Mouse (Mus musculus): Measurements from ENCODE around the gene Kdm7a. TPM values are rescaled to one million over a fixed set of nuclear protein-coding genes. Genes with fewer than 3 reads are reported as not detected.

The Kdm7a gene
- polyA plus RNA-seq, 1 experiment from 2014 or later = 8.5 TPM

DNA sequence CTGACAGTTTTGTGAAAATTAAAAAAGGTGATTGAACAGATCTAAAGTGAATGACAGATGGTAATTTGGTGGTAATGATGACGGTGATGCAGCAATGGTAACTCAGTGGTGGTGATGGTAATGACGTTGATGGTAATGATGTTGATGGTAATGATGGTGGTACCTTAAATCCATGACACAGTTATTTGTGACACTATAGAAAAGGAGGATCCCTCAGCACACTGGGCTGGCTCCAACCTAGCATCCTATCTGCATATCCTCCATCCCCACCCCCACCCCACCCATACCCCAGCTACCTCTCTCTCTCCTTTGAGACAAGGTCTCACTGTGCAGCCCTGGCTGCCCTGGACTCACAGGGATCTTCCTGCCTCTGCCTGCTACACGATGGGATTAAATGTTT is 34.4 kb upstream of the Kdm7a start:
- WGBS = 80% methylated on average over 3 of the region's 3 CpGs
- Histone ChIP-seq H3K9ac (ENCODE audit: low read depth, low read length) (no peak overlapping the region), H3K9me3 (ENCODE audit: control insufficient read depth, low read length) (no peaks in the 10 kb centered on the region), H3K27ac (ENCODE audit: low read depth, low read length) (no peak overlapping the region), H3K4me2 (no peak overlapping the region), H3K4me3 (ENCODE audit: low read depth, low read length) (no peak overlapping the region), H3K36me3 (ENCODE audit: control insufficient read depth, insufficient read depth, low read length) (no peaks in the 10 kb centered on the region), H3K4me1 (replicated peaks; ENCODE audit: control insufficient read depth, insufficient read depth, low read length) (no peaks in the 10 kb centered on the region), H3K27me3 (replicated peaks; ENCODE audit: control insufficient read depth, insufficient read depth, low read length) (no peaks in the 10 kb centered on the region)
- no peak for DNase-seq (ENCODE audit: low spot score)
- no peak for ATAC-seq (replicated peaks; ENCODE audit: low FRiP score)

DNA sequence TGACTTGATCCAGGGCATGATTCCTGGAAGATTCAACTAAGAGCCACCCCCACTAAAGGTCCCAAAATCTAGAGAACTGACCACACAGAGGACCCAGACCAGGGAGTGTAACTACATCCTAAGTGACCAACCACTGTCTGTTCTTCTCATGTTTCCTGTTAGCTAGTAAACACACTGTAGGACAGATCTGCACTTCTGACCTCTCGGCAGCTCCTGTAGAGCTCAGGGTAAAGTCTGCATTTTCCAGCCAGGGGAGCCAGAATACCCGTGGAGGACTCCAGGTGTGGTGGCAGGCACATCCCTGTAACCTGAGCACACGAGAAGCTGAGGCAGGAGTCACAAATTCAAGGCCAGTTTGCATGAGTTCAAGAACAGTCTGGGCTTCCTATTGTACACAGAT is 31.3 kb upstream of the Kdm7a start:
- no peaks in the 10 kb centered on the region for H3K36me3 ChIP-seq (ENCODE audit: control insufficient read depth, insufficient read depth, low read length)
- H3K4me2 ChIP-seq = no peak overlapping the region
- ATAC-seq (replicated peaks; ENCODE audit: low FRiP score) (0 out of 2 replicates have a peak, but pooled peaks have one; percentile 34), DNase-seq (ENCODE audit: low spot score) (no peak)
- no peaks in the 10 kb centered on the region for H3K9me3 ChIP-seq (ENCODE audit: control insufficient read depth, low read length)
- H3K27ac ChIP-seq (ENCODE audit: low read depth, low read length) = no peak overlapping the region
- 42% methylated on average over 3 of the region's 3 CpGs for WGBS
- no peak overlapping the region for H3K9ac ChIP-seq (ENCODE audit: low read depth, low read length)
- no peaks in the 10 kb centered on the region for H3K4me1 ChIP-seq (replicated peaks; ENCODE audit: control insufficient read depth, insufficient read depth, low read length)
- H3K4me3 ChIP-seq (ENCODE audit: low read depth, low read length) = no peak overlapping the region
- no peaks in the 10 kb centered on the region for H3K27me3 ChIP-seq (replicated peaks; ENCODE audit: control insufficient read depth, insufficient read depth, low read length)

GRCm38 (mm10) chr6:39232617-39233016 is 26.0 kb upstream of the Kdm7a start:
- no peak for DNase-seq (ENCODE audit: low spot score)
- H3K4me2 ChIP-seq = no peak overlapping the region
- ATAC-seq (replicated peaks; ENCODE audit: low FRiP score) = no peak
- H3K4me1 ChIP-seq (replicated peaks; ENCODE audit: control insufficient read depth, insufficient read depth, low read length) = no peaks in the 10 kb centered on the region
- no peak overlapping the region for H3K4me3 ChIP-seq (ENCODE audit: low read depth, low read length)
- no peak overlapping the region for H3K27ac ChIP-seq (ENCODE audit: low read depth, low read length)
- H3K9me3 ChIP-seq (ENCODE audit: control insufficient read depth, low read length) = no peaks in the 10 kb centered on the region
- no peaks in the 10 kb centered on the region for H3K36me3 ChIP-seq (ENCODE audit: control insufficient read depth, insufficient read depth, low read length)
- no peak overlapping the region for H3K9ac ChIP-seq (ENCODE audit: low read depth, low read length)
- WGBS = 63% methylated on average over 4 of the region's 4 CpGs
- no peaks in the 10 kb centered on the region for H3K27me3 ChIP-seq (replicated peaks; ENCODE audit: control insufficient read depth, insufficient read depth, low read length)

DNA sequence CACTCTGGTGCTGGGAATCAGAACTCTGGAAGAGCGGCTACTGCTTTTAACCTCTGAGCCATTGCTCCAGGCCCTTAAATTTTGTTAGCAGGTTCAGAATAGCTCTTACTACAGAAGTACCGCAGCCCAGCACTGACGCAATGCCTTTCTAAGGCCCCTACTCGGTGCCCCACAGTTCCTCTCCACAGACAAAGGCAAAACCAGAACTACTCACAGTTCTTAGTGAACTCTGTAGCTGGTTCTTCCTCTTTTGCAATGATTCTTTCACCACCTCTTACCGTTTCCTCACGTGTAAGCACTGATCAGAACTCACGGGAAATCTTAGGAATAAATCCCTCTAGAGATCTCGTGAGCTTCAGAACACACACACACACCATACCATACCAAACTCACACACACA is 24.1 kb upstream of the Kdm7a start:
- Histone ChIP-seq H3K36me3 (ENCODE audit: control insufficient read depth, insufficient read depth, low read length) (no peaks in the 10 kb centered on the region), H3K9me3 (ENCODE audit: control insufficient read depth, low read length) (no peaks in the 10 kb centered on the region), H3K27me3 (replicated peaks; ENCODE audit: control insufficient read depth, insufficient read depth, low read length) (no peaks in the 10 kb centered on the region), H3K4me2 (no peak overlapping the region), H3K4me1 (replicated peaks; ENCODE audit: control insufficient read depth, insufficient read depth, low read length) (no peaks in the 10 kb centered on the region), H3K9ac (ENCODE audit: low read depth, low read length) (no peak overlapping the region), H3K27ac (ENCODE audit: low read depth, low read length) (no peak overlapping the region), H3K4me3 (ENCODE audit: low read depth, low read length) (no peak overlapping the region)
- DNase-seq (ENCODE audit: low spot score) = no peak
- WGBS = 61% methylated on average over 8 of the region's 8 CpGs
- ATAC-seq (replicated peaks; ENCODE audit: low FRiP score) = no peak

- Histone ChIP-seq H3K4me3 (ENCODE audit: low read depth, low read length) (no peak overlapping the region), H3K27ac (ENCODE audit: low read depth, low read length) (no peak overlapping the region), H3K9ac (ENCODE audit: low read depth, low read length) (no peak overlapping the region), H3K4me2 (no peak overlapping the region), H3K4me1 (replicated peaks; ENCODE audit: control insufficient read depth, insufficient read depth, low read length) (no peaks in the 10 kb centered on the region), H3K36me3 (ENCODE audit: control insufficient read depth, insufficient read depth, low read length) (no peaks in the 10 kb centered on the region), H3K27me3 (replicated peaks; ENCODE audit: control insufficient read depth, insufficient read depth, low read length) (no peaks in the 10 kb centered on the region), H3K9me3 (ENCODE audit: control insufficient read depth, low read length) (no peaks in the 10 kb centered on the region)
- WGBS = 60% methylated on average over 9 of the region's 9 CpGs
- DNase-seq (ENCODE audit: low spot score) (no peak), ATAC-seq (replicated peaks; ENCODE audit: low FRiP score) (no peak)
Observed at GRCm38 (mm10) chr6:39226610-39226955, 20.0 kb upstream of the Kdm7a start.

DNA sequence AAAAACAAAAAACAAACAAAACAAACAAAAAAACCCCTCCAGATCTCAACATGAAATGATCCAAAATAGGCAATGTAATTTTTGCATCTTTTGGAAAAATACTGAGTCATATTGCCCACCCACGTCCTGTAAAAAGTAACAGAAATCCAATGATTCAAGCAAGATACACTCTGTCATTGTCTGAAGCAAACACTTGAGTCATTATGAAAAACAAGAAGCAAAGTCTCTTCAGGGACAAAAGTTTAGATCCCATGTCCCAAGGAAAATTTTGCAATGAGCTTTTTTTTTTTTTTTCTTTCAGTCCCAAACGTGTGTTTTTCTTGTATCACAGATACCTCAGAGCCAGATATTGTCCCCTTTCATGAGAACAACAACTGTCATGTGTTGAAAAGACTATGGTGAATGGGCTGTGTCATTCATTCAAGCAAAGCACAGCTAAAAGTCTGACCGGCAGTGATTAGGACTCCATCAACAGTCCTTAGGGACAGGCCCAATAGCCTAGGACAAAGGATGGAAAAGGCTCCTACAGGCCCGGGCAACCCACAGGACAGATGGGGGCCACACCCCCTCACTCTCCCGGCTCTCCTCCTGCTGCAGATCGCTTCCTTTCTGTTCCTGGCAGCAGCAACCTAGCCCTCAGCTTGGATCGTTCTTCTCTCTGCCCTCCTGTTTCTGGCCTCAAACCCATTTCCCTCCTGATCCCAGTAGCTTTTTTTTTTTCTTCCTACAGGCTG is 19.5 kb upstream of the Kdm7a start:
- Histone ChIP-seq H3K27me3 (replicated peaks; ENCODE audit: control insufficient read depth, insufficient read depth, low read length) (no peaks in the 10 kb centered on the region), H3K4me3 (ENCODE audit: low read depth, low read length) (no peak overlapping the region), H3K9me3 (ENCODE audit: control insufficient read depth, low read length) (no peaks in the 10 kb centered on the region), H3K36me3 (ENCODE audit: control insufficient read depth, insufficient read depth, low read length) (no peaks in the 10 kb centered on the region), H3K4me1 (replicated peaks; ENCODE audit: control insufficient read depth, insufficient read depth, low read length) (no peaks in the 10 kb centered on the region), H3K9ac (ENCODE audit: low read depth, low read length) (no peak overlapping the region), H3K4me2 (no peak overlapping the region), H3K27ac (ENCODE audit: low read depth, low read length) (no peak overlapping the region)
- DNase-seq (ENCODE audit: low spot score) (no peak), ATAC-seq (replicated peaks; ENCODE audit: low FRiP score) (no peak)
- 35% methylated on average over 7 of the region's 7 CpGs for WGBS

- H3K27ac ChIP-seq (ENCODE audit: low read depth, low read length) = no peak overlapping the region
- H3K4me2 ChIP-seq = no peak overlapping the region
- no peaks in the 10 kb centered on the region for H3K9me3 ChIP-seq (ENCODE audit: control insufficient read depth, low read length)
- H3K4me1 ChIP-seq (replicated peaks; ENCODE audit: control insufficient read depth, insufficient read depth, low read length) = no peaks in the 10 kb centered on the region
- H3K27me3 ChIP-seq (replicated peaks; ENCODE audit: control insufficient read depth, insufficient read depth, low read length) = no peaks in the 10 kb centered on the region
- H3K36me3 ChIP-seq (ENCODE audit: control insufficient read depth, insufficient read depth, low read length) = no peaks in the 10 kb centered on the region
- H3K4me3 ChIP-seq (ENCODE audit: low read depth, low read length) = no peak overlapping the region
- no peak for ATAC-seq (replicated peaks; ENCODE audit: low FRiP score)
- WGBS = 78% methylated on average over 5 of the region's 5 CpGs
- no peak overlapping the region for H3K9ac ChIP-seq (ENCODE audit: low read depth, low read length)
- DNase-seq (ENCODE audit: low spot score) = no peak
Observed at GRCm38 (mm10) chr6:39223328-39223885, 16.8 kb upstream of the Kdm7a start.

DNA sequence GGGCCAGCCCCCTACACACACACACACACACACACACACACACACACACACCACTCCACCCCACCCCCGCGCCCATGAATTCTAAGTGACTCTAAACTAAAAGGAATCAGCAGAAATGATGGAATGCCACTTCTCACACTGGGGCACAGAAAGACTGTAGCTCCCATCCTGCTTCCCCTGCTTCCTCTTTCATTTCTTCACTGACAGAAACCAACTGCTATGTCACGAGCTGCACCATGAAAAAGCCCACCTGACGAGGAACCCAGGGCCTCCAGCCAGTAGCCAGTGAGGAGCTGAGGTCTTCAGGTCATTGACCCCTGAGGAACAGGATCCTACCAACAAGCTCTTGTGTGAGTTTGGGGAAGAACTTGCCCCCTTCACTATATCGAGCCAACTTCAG is 15.9 kb upstream of the Kdm7a start:
- Histone ChIP-seq H3K4me1 (replicated peaks; ENCODE audit: control insufficient read depth, insufficient read depth, low read length) (no peaks in the 10 kb centered on the region), H3K9ac (ENCODE audit: low read depth, low read length) (no peak overlapping the region), H3K27me3 (replicated peaks; ENCODE audit: control insufficient read depth, insufficient read depth, low read length) (no peaks in the 10 kb centered on the region), H3K4me2 (no peak overlapping the region), H3K4me3 (ENCODE audit: low read depth, low read length) (no peak overlapping the region), H3K9me3 (ENCODE audit: control insufficient read depth, low read length) (no peaks in the 10 kb centered on the region), H3K27ac (ENCODE audit: low read depth, low read length) (no peak overlapping the region), H3K36me3 (ENCODE audit: control insufficient read depth, insufficient read depth, low read length) (no peaks in the 10 kb centered on the region)
- WGBS = 60% methylated on average over 5 of the region's 5 CpGs
- DNase-seq (ENCODE audit: low spot score) (no peak), ATAC-seq (replicated peaks; ENCODE audit: low FRiP score) (no peak)

DNA sequence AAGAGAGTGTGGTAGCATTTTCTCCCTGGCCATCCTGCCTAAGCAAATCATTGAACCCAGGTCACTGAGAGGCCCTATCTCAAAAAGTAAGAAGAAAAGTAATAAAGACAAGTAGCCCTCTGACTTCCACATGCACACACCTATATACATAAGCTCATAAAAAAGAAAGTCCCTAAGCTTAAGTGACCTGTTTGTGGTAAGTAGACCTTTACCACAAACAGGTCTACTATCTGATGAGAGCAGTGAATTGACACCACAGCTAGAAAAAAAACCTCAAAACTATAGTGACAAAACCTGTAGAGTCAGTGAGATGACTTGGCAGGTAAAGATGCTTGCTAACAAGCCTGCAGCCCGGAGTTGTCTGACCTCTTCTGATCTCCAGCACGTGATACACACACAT is 11.4 kb upstream of the Kdm7a start:
- no peak overlapping the region for H3K27ac ChIP-seq (ENCODE audit: low read depth, low read length)
- no peaks in the 10 kb centered on the region for H3K4me1 ChIP-seq (replicated peaks; ENCODE audit: control insufficient read depth, insufficient read depth, low read length)
- no peaks in the 10 kb centered on the region for H3K27me3 ChIP-seq (replicated peaks; ENCODE audit: control insufficient read depth, insufficient read depth, low read length)
- H3K4me3 ChIP-seq (ENCODE audit: low read depth, low read length) = no peak overlapping the region
- no peak for ATAC-seq (replicated peaks; ENCODE audit: low FRiP score)
- WGBS = 88% methylated on average over 2 of the region's 2 CpGs
- H3K36me3 ChIP-seq (ENCODE audit: control insufficient read depth, insufficient read depth, low read length) = no peaks in the 10 kb centered on the region
- no peak overlapping the region for H3K9ac ChIP-seq (ENCODE audit: low read depth, low read length)
- H3K9me3 ChIP-seq (ENCODE audit: control insufficient read depth, low read length) = no peaks in the 10 kb centered on the region
- no peak for DNase-seq (ENCODE audit: low spot score)
- H3K4me2 ChIP-seq = no peak overlapping the region
